Mouse (Mus musculus): ENCODE data around the gene Adat2.

DNA sequence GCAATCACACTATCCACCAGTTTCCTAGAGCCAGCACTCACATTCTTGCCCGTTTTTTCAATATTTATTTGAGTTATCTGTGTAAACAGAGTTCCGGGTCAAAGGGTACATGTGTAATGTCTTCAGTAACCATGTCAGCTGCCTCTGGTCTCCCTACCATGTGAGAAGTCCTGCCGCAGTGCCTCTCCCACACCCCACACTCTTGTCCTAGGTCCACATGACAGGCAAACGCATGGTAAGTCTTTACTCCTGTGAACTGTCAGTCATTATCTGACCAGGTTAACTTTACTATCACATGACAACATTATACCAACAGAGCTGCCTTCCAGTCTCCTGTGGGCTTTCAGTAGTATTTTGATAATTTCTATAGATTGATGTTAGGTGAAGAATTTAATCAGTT, 24.5 kb upstream of the Adat2 start:
- no peak for TF ChIP-seq CTCF (IDR thresholded peaks at IDR 0.05; ENCODE audit: low read depth, low read length)
- TF ChIP-seq POLR2A (IDR thresholded peaks at IDR 0.05; ENCODE audit: borderline replicate concordance, low read depth, low read length) = no peak

Measured in bone marrow macrophage, adult 2 months (primary cell).